Mouse (Mus musculus): ENCODE results near the gene Cntn3. TPM values are rescaled to one million over a fixed set of nuclear protein-coding genes. Genes with fewer than 3 reads are reported as not detected.
A peak's percentile ranks its signal among the peaks of the same experiment; 100 is the strongest.

Gene Cntn3
- polyA plus RNA-seq, 1 experiment from 2014 or later, result 1.5 TPM

- WGBS, result 52% methylated on average over 1 of the region's 1 CpGs
Observed at GRCm38 (mm10) chr6:102512085-102512484, 60.8 kb downstream of the Cntn3 start.

GRCm38 (mm10) chr6:102485509-102485908, 87.4 kb downstream of the Cntn3 start:
- no peaks in the 10 kb centered on the region for H3K36me3 ChIP-seq (ENCODE audit: insufficient read depth, low read length)
- no peak overlapping the region for H3K4me2 ChIP-seq (replicated peaks; ENCODE audit: low read depth, low read length)
- H3K27ac ChIP-seq (ENCODE audit: low read length), result no peak overlapping the region
- H3K4me1 ChIP-seq (ENCODE audit: insufficient read depth, low read length), result no peaks in the 10 kb centered on the region
- no peak overlapping the region for H3K4me3 ChIP-seq (ENCODE audit: low read length)
- ATAC-seq (ENCODE audit: low FRiP score, low TSS enrichment), result no peak
- no peak overlapping the region for H3K9ac ChIP-seq (replicated peaks; ENCODE audit: low read length)
- no peaks in the 10 kb centered on the region for H3K9me3 ChIP-seq (ENCODE audit: low read length)
- no peaks in the 10 kb centered on the region for H3K27me3 ChIP-seq (ENCODE audit: insufficient read depth, low read length)

More at GRCm38 (mm10) chr6:102512085-102512484, 60.8 kb downstream of the Cntn3 start:
- Histone ChIP-seq H3K4me2 (replicated peaks; ENCODE audit: low read depth, low read length) (no peak overlapping the region), H3K27ac (ENCODE audit: low read length) (no peak overlapping the region), H3K9me3 (ENCODE audit: low read length) (no peaks in the 10 kb centered on the region), H3K9ac (replicated peaks; ENCODE audit: low read length) (no peak overlapping the region), H3K4me3 (ENCODE audit: low read length) (no peak overlapping the region), H3K36me3 (ENCODE audit: insufficient read depth, low read length) (no peaks in the 10 kb centered on the region), H3K4me1 (ENCODE audit: insufficient read depth, low read length) (no peaks in the 10 kb centered on the region), H3K27me3 (ENCODE audit: insufficient read depth, low read length) (no peaks in the 10 kb centered on the region)
- ATAC-seq (ENCODE audit: low FRiP score, low TSS enrichment), result no peak

GRCm38 (mm10) chr6:102478320-102479080, 94.4 kb downstream of the Cntn3 start:
- Histone ChIP-seq H3K27me3 (ENCODE audit: insufficient read depth, low read length) (no peaks in the 10 kb centered on the region), H3K36me3 (ENCODE audit: insufficient read depth, low read length) (no peaks in the 10 kb centered on the region), H3K27ac (ENCODE audit: low read length) (no peak overlapping the region), H3K4me1 (ENCODE audit: insufficient read depth, low read length) (no peaks in the 10 kb centered on the region), H3K4me2 (replicated peaks; ENCODE audit: low read depth, low read length) (no peak overlapping the region), H3K4me3 (ENCODE audit: low read length) (no peak overlapping the region), H3K9ac (replicated peaks; ENCODE audit: low read length) (no peak overlapping the region), H3K9me3 (ENCODE audit: low read length) (no peaks in the 10 kb centered on the region)
- ATAC-seq (ENCODE audit: low FRiP score, low TSS enrichment), result no peak
- 72% methylated on average over 8 of the region's 8 CpGs for WGBS

GRCm38 (mm10) chr6:102438353-102438752, 134.5 kb downstream of the Cntn3 start:
- Histone ChIP-seq H3K9ac (replicated peaks; ENCODE audit: low read length) (no peak overlapping the region), H3K4me2 (replicated peaks; ENCODE audit: low read depth, low read length) (no peak overlapping the region), H3K4me1 (ENCODE audit: insufficient read depth, low read length) (no peaks in the 10 kb centered on the region), H3K4me3 (ENCODE audit: low read length) (no peak overlapping the region), H3K36me3 (ENCODE audit: insufficient read depth, low read length) (no peaks in the 10 kb centered on the region), H3K9me3 (ENCODE audit: low read length) (no peaks in the 10 kb centered on the region), H3K27me3 (ENCODE audit: insufficient read depth, low read length) (no peaks in the 10 kb centered on the region), H3K27ac (ENCODE audit: low read length) (no peak overlapping the region)
- no peak for ATAC-seq (ENCODE audit: low FRiP score, low TSS enrichment)
- 89% methylated on average over 4 of the region's 4 CpGs for WGBS

GRCm38 (mm10) chr6:102427549-102427948, 145.4 kb downstream of the Cntn3 start:
- Histone ChIP-seq H3K9ac (replicated peaks; ENCODE audit: low read length) (no peak overlapping the region), H3K4me3 (ENCODE audit: low read length) (no peak overlapping the region), H3K27ac (ENCODE audit: low read length) (no peak overlapping the region), H3K36me3 (ENCODE audit: insufficient read depth, low read length) (no peaks in the 10 kb centered on the region), H3K27me3 (ENCODE audit: insufficient read depth, low read length) (no peaks in the 10 kb centered on the region), H3K4me1 (ENCODE audit: insufficient read depth, low read length) (no peaks in the 10 kb centered on the region), H3K9me3 (ENCODE audit: low read length) (no peaks in the 10 kb centered on the region), H3K4me2 (replicated peaks; ENCODE audit: low read depth, low read length) (no peak overlapping the region)
- ATAC-seq (ENCODE audit: low FRiP score, low TSS enrichment), result 0 out of 2 replicates have a peak, but pooled peaks have one; percentile 15
- WGBS, result 43% methylated on average over 1 of the region's 1 CpGs

GRCm38 (mm10) chr6:102421781-102422180, 151.1 kb downstream of the Cntn3 start:
- Histone ChIP-seq H3K27me3 (ENCODE audit: insufficient read depth, low read length) (no peaks in the 10 kb centered on the region), H3K4me2 (replicated peaks; ENCODE audit: low read depth, low read length) (no peak overlapping the region), H3K9me3 (ENCODE audit: low read length) (no peaks in the 10 kb centered on the region), H3K4me1 (ENCODE audit: insufficient read depth, low read length) (no peaks in the 10 kb centered on the region), H3K4me3 (ENCODE audit: low read length) (no peak overlapping the region), H3K27ac (ENCODE audit: low read length) (no peak overlapping the region), H3K9ac (replicated peaks; ENCODE audit: low read length) (no peak overlapping the region), H3K36me3 (ENCODE audit: insufficient read depth, low read length) (no peaks in the 10 kb centered on the region)
- WGBS, result 54% methylated on average over 1 of the region's 1 CpGs
- no peak for ATAC-seq (ENCODE audit: low FRiP score, low TSS enrichment)

- no peak for ATAC-seq (ENCODE audit: low FRiP score, low TSS enrichment)
- no peaks in the 10 kb centered on the region for H3K27me3 ChIP-seq (ENCODE audit: insufficient read depth, low read length)
- H3K36me3 ChIP-seq (ENCODE audit: insufficient read depth, low read length), result no peaks in the 10 kb centered on the region
- H3K4me1 ChIP-seq (ENCODE audit: insufficient read depth, low read length), result no peaks in the 10 kb centered on the region
- H3K9me3 ChIP-seq (ENCODE audit: low read length), result no peaks in the 10 kb centered on the region
- no peak overlapping the region for H3K27ac ChIP-seq (ENCODE audit: low read length)
- no peak overlapping the region for H3K9ac ChIP-seq (replicated peaks; ENCODE audit: low read length)
- WGBS, result 89% methylated on average over 4 of the region's 4 CpGs
- H3K4me2 ChIP-seq (replicated peaks; ENCODE audit: low read depth, low read length), result no peak overlapping the region
- no peak overlapping the region for H3K4me3 ChIP-seq (ENCODE audit: low read length)
Observed at GRCm38 (mm10) chr6:102388590-102388989, 184.3 kb downstream of the Cntn3 start.

- Histone ChIP-seq H3K27me3 (ENCODE audit: insufficient read depth, low read length) (no peaks in the 10 kb centered on the region), H3K27ac (ENCODE audit: low read length) (no peak overlapping the region), H3K36me3 (ENCODE audit: insufficient read depth, low read length) (no peaks in the 10 kb centered on the region), H3K9ac (replicated peaks; ENCODE audit: low read length) (no peak overlapping the region), H3K9me3 (ENCODE audit: low read length) (no peaks in the 10 kb centered on the region), H3K4me1 (ENCODE audit: insufficient read depth, low read length) (no peaks in the 10 kb centered on the region), H3K4me3 (ENCODE audit: low read length) (no peak overlapping the region), H3K4me2 (replicated peaks; ENCODE audit: low read depth, low read length) (no peak overlapping the region)
- 53% methylated on average over 1 of the region's 1 CpGs for WGBS
- no peak for ATAC-seq (ENCODE audit: low FRiP score, low TSS enrichment)
Observed at GRCm38 (mm10) chr6:102372112-102372511, 200.8 kb downstream of the Cntn3 start.

- H3K4me1 ChIP-seq (ENCODE audit: insufficient read depth, low read length), result no peaks in the 10 kb centered on the region
- no peak overlapping the region for H3K27ac ChIP-seq (ENCODE audit: low read length)
- H3K27me3 ChIP-seq (ENCODE audit: insufficient read depth, low read length), result no peaks in the 10 kb centered on the region
- no peaks in the 10 kb centered on the region for H3K9me3 ChIP-seq (ENCODE audit: low read length)
- no peak overlapping the region for H3K4me2 ChIP-seq (replicated peaks; ENCODE audit: low read depth, low read length)
- no peak overlapping the region for H3K4me3 ChIP-seq (ENCODE audit: low read length)
- H3K36me3 ChIP-seq (ENCODE audit: insufficient read depth, low read length), result no peaks in the 10 kb centered on the region
- no peak overlapping the region for H3K9ac ChIP-seq (replicated peaks; ENCODE audit: low read length)
- no peak for ATAC-seq (ENCODE audit: low FRiP score, low TSS enrichment)
Observed at GRCm38 (mm10) chr6:102363880-102364279, 209.0 kb downstream of the Cntn3 start.

- H3K4me3 ChIP-seq (ENCODE audit: low read length), result no peak overlapping the region
- no peak overlapping the region for H3K4me2 ChIP-seq (replicated peaks; ENCODE audit: low read depth, low read length)
- no peaks in the 10 kb centered on the region for H3K27me3 ChIP-seq (ENCODE audit: insufficient read depth, low read length)
- no peaks in the 10 kb centered on the region for H3K9me3 ChIP-seq (ENCODE audit: low read length)
- no peak for ATAC-seq (ENCODE audit: low FRiP score, low TSS enrichment)
- no peak overlapping the region for H3K27ac ChIP-seq (ENCODE audit: low read length)
- no peaks in the 10 kb centered on the region for H3K4me1 ChIP-seq (ENCODE audit: insufficient read depth, low read length)
- H3K9ac ChIP-seq (replicated peaks; ENCODE audit: low read length), result no peak overlapping the region
- WGBS, result 86% methylated on average over 3 of the region's 3 CpGs
- no peaks in the 10 kb centered on the region for H3K36me3 ChIP-seq (ENCODE audit: insufficient read depth, low read length)
Observed at GRCm38 (mm10) chr6:102363291-102363832, 209.5 kb downstream of the Cntn3 start.

Measured in kidney, embryonic 16.5 days (tissue).